ENCODE assay signal across 28 mouse cellular contexts in genomic region chr2:141299168-141299567, GRCm38 (mm10).
"Had no signal": no experiment of that assay in that cellular context is flagged by ENCODE, and none has a peak within 500 bp of the region (broad histone marks: within the 10 kb centered on the region; RNA-seq: fewer than 3 reads in every experiment).

No protein-coding gene starts in this region.

- H3K9ac ChIP-seq: embryonic facial prominence, embryonic 12.5 days; embryonic facial prominence, embryonic 13.5 days; embryonic facial prominence, embryonic 15.5 days; forebrain, embryonic 12.5 days; forebrain, embryonic 13.5 days; forebrain, embryonic 15.5 days; forebrain, postnatal 0 days had no signal

- H3K4me1 ChIP-seq: forebrain, embryonic 12.5 days; forebrain, embryonic 13.5 days; forebrain, embryonic 15.5 days had no signal

- H3K36me3 ChIP-seq: embryonic facial prominence, embryonic 10.5 days; embryonic facial prominence, embryonic 12.5 days; embryonic facial prominence, embryonic 13.5 days; embryonic facial prominence, embryonic 15.5 days; forebrain, embryonic 10.5 days; forebrain, embryonic 12.5 days; forebrain, embryonic 15.5 days had no signal

- H3K27ac ChIP-seq: embryonic facial prominence, embryonic 12.5 days; embryonic facial prominence, embryonic 15.5 days; forebrain, embryonic 10.5 days; forebrain, embryonic 12.5 days; forebrain, embryonic 13.5 days; forebrain, embryonic 15.5 days; gastrocnemius, adult 2 months had no signal

- H3K27me3 ChIP-seq: embryonic facial prominence, embryonic 12.5 days; embryonic facial prominence, embryonic 13.5 days; embryonic facial prominence, embryonic 15.5 days; forebrain, embryonic 12.5 days; forebrain, embryonic 13.5 days; forebrain, embryonic 15.5 days had no signal

- H3K9me3 ChIP-seq: embryonic facial prominence, embryonic 10.5 days; embryonic facial prominence, embryonic 12.5 days; embryonic facial prominence, embryonic 13.5 days; embryonic facial prominence, embryonic 15.5 days; forebrain, embryonic 10.5 days; forebrain, embryonic 12.5 days; forebrain, embryonic 13.5 days; forebrain, embryonic 15.5 days had no signal

- DNase-seq: cerebellum, adult 2 months; cerebellum, adult 8-10 months; cerebellum, adult 9-10 months; cerebellum, adult 9-11 months; cerebellum, postnatal 10 days; cerebellum, postnatal 14 days; cerebellum, postnatal 25 days; cerebellum, postnatal 36 days; embryo, embryonic 11 days; forebrain, postnatal 0 days; gastrocnemius, adult 2 months; gastrocnemius, postnatal 10 days; gastrocnemius, postnatal 14 days; gastrocnemius, postnatal 25 days; gastrocnemius, postnatal 36 days; heart, adult 11 months; heart, adult 18-20 months had no signal

- H3K4me2 ChIP-seq: embryonic facial prominence, embryonic 12.5 days; embryonic facial prominence, embryonic 13.5 days; embryonic facial prominence, embryonic 15.5 days; forebrain, embryonic 12.5 days; forebrain, embryonic 13.5 days; forebrain, embryonic 15.5 days had no signal

- H3K4me3 ChIP-seq: embryonic facial prominence, embryonic 10.5 days; embryonic facial prominence, embryonic 12.5 days; embryonic facial prominence, embryonic 13.5 days; embryonic facial prominence, embryonic 15.5 days; erythroblast, embryonic 14.5 days; forebrain, embryonic 10.5 days; forebrain, embryonic 12.5 days; forebrain, embryonic 13.5 days; forebrain, embryonic 15.5 days; gastrocnemius, adult 2 months had no signal

- ATAC-seq: forebrain, embryonic 13.5 days; forebrain, embryonic 14.5 days; forebrain, embryonic 15.5 days; forebrain, embryonic 16.5 days; forebrain, postnatal 0 days had no signal
